ENCODE assay signal across 23 mouse cellular contexts in genomic region chr5:106367831-106368230, GRCm38 (mm10).
"Had no signal": no experiment of that assay in that cellular context is flagged by ENCODE, and none has a peak within 500 bp of the region (broad histone marks: within the 10 kb centered on the region; RNA-seq: fewer than 3 reads in every experiment).

No protein-coding gene starts in this region.

- H3K4me2 ChIP-seq: intestine, embryonic 15.5 days; kidney, embryonic 15.5 days; liver, embryonic 11.5 days; lung, embryonic 14.5 days; midbrain, embryonic 15.5 days had no signal

- H3K27ac ChIP-seq: intestine, embryonic 15.5 days; kidney, embryonic 15.5 days; left cerebral cortex, adult 2 months; liver, embryonic 14.5 days; macrophage; midbrain, embryonic 15.5 days; stomach, postnatal 0 days had no signal

- DNase-seq: kidney, adult 11 months; kidney, adult 8-10 months; kidney, postnatal 10 days; kidney, postnatal 36 days; layer of hippocampus, postnatal 36 days; liver, postnatal 0 days; lung, embryonic 14.5 days; right cerebral cortex, adult 18-20 months; right cerebral cortex, postnatal 14 days; right cerebral cortex, postnatal 4 days; thymus, adult 18-20 months; thymus, postnatal 14 days; thymus, postnatal 4 days had no signal

- H3K36me3 ChIP-seq: intestine, embryonic 15.5 days; kidney, embryonic 15.5 days; midbrain, embryonic 15.5 days had no signal

- H3K4me1 ChIP-seq: intestine, embryonic 15.5 days; kidney, embryonic 15.5 days; midbrain, embryonic 15.5 days had no signal

- H3K9me3 ChIP-seq: intestine, embryonic 15.5 days; kidney, embryonic 15.5 days; midbrain, embryonic 15.5 days had no signal

- ATAC-seq: intestine, embryonic 15.5 days; liver, postnatal 0 days; lung, postnatal 0 days; midbrain, embryonic 15.5 days had no signal

- H3K4me3 ChIP-seq: intestine, embryonic 15.5 days; kidney, embryonic 15.5 days; left cerebral cortex, adult 2 months; midbrain, embryonic 15.5 days; myocyte had no signal

- H3K9ac ChIP-seq: intestine, embryonic 15.5 days; kidney, embryonic 15.5 days; liver, embryonic 14.5 days; liver, postnatal 0 days; lung, embryonic 14.5 days; midbrain, embryonic 15.5 days had no signal

- H3K27me3 ChIP-seq: intestine, embryonic 15.5 days; kidney, embryonic 15.5 days; midbrain, embryonic 15.5 days had no signal
